Mouse (Mus musculus) heart, embryonic 14.5 days (tissue): ENCODE measurements at regions not wholly inside any gene's neighbourhood (a gene's known extent, or its start where the extent isn't known, plus 50 kb on each side); places are given as distances from the start of the nearest gene placed in this dataset.

Source experiments
- ATAC-seq: fragments of 200-750 bp; cut with Nextera tagmentation; 2 replicates; pipeline ENCODE4 v1.8.0; 2017; ENCODE audit warnings: low read depth, moderate TSS enrichment; ENCODE audit not compliant: insufficient number of reproducible peaks, insufficient read depth, low FRiP score
- H3K27ac ChIP-seq, 2 experiments: fragments of 200-500 bp in 1 of 2; fragments of 300-500 bp in 1 of 2; sonication (generic) in 1 of 2; replicated peaks in 1 of 2; 2 replicates each; pipeline ENCODE4 v1.5.1; 2012 to 2014; ENCODE audit warnings: low read depth in 2 of 2, low read length in 2 of 2, control low read depth in 1 of 2, mild to moderate bottlenecking in 1 of 2, mixed read lengths in 1 of 2; ENCODE audit not compliant: control insufficient read depth in 1 of 2, insufficient read depth in 1 of 2
- H3K27me3 ChIP-seq: fragments of 300-500 bp; sonication (generic); 2 replicates; pipeline ENCODE4 v1.6.1; 2014; ENCODE audit warnings: mild to moderate bottlenecking, low read length, control low read depth; ENCODE audit not compliant: control insufficient read depth, insufficient read depth
- H3K36me3 ChIP-seq: fragments of 300-500 bp; sonication (generic); 2 replicates; pipeline ENCODE4 v1.6.1; 2014; ENCODE audit warnings: mild to moderate bottlenecking, control low read depth, low read length, mixed read lengths; ENCODE audit not compliant: control insufficient read depth, insufficient read depth
- H3K4me1 ChIP-seq, 2 experiments: fragments of 200-500 bp in 1 of 2; fragments of 300-500 bp in 1 of 2; sonication (generic) in 1 of 2; 2 replicates each; pipeline ENCODE4 v1.6.1; 2012 to 2014; ENCODE audit warnings: low read length in 2 of 2, control low read depth in 1 of 2, mixed read lengths in 1 of 2; ENCODE audit not compliant: control insufficient read depth in 2 of 2, insufficient read depth in 2 of 2
- H3K4me2 ChIP-seq: fragments of 300-500 bp; sonication (generic); 2 replicates; pipeline ENCODE4 v1.6.1; 2014; ENCODE audit warnings: mild to moderate bottlenecking, low read length
- H3K4me3 ChIP-seq, 2 experiments: fragments of 200-500 bp in 1 of 2; fragments of 300-500 bp in 1 of 2; sonication (generic) in 1 of 2; 2 replicates each; pipeline ENCODE4 v1.5.1; 2012 to 2014; ENCODE audit warnings: low read length in 2 of 2, mild to moderate bottlenecking in 2 of 2, control low read depth in 1 of 2, low read depth in 1 of 2, moderate library complexity in 1 of 2; ENCODE audit not compliant: control insufficient read depth in 1 of 2, insufficient read depth in 1 of 2
- H3K9ac ChIP-seq: fragments of 300-500 bp; sonication (generic); 2 replicates; pipeline ENCODE4 v1.6.1; 2014; ENCODE audit warnings: mild to moderate bottlenecking, low read length
- H3K9me3 ChIP-seq: fragments of 300-500 bp; sonication (generic); 2 replicates; pipeline ENCODE4 v1.6.1; 2016; ENCODE audit warnings: low read length, control low read depth; ENCODE audit not compliant: control insufficient read depth
- WGBS: fragments of 180-500 bp; shearing (Covaris S2); extraction: QIAGEN DNeasy Blood & Tissue Kit; methylation state at CpG from one replicate; pipeline ENCODE4 v1.1.7; 2014; 5-methylcytosine and 5-hydroxymethylcytosine counted together

DNA sequence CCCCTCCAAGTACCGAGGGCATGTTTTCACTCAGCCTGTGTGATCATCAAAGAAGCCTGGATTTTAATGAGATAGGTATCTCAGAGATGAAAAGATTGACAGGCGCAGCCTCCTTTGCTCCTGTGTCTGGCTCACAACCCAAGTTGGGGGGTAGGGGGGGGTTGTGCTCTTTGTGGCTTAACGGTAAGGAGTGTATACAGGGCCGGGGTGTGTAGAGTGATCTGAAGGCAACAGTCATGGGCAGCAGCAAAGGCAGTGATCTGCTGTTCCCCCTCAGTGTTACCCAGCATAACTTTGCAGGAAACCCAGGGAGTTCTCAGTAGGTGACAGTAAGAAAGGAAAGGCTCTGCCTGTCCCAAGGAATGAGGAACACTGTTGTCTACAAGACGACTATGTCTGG lies 94.1 kb upstream of the Lhx8 start:
- Histone ChIP-seq H3K9me3 (no peaks in the 10 kb centered on the region), H3K4me2 (no peak overlapping the region), H3K4me3 (no peak overlapping the region), H3K36me3 (no peaks in the 10 kb centered on the region), H3K27ac (no peak overlapping the region), H3K9ac (no peak overlapping the region), H3K27me3 (no peaks in the 10 kb centered on the region), H3K4me1 (no peaks in the 10 kb centered on the region)
- no peak for ATAC-seq
- 74% methylated on average over 5 of the region's 5 CpGs for WGBS

DNA sequence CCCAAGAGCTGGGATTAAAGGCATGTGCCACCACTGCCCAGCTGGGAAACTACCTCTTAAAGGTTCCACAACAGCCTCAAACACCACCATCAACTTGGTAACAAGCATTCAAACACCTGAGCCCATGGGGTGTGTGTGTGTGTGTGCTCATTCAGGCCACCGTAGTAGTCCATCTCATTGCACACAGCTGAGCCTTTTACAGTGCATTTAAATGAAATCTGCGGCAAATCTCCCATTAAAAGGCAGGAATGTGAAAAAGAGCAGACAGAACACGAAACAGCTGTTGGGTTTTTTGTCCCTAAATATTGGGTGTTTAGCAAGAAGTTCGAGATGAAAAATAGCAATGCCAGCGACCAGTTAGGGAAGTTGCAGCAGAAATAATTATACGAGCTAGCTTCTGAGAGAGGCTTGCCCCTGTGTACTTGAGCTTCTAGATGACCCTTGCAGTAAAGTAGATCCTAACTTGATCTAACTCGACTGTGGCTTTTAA lies 91.0 kb upstream of the Lhx8 start:
- no peaks in the 10 kb centered on the region for H3K4me1 ChIP-seq
- H3K36me3 ChIP-seq, result no peaks in the 10 kb centered on the region
- H3K4me3 ChIP-seq, result no peak overlapping the region
- ATAC-seq, result no peak
- WGBS, result 84% methylated on average over 7 of the region's 7 CpGs
- no peak overlapping the region for H3K9ac ChIP-seq
- no peaks in the 10 kb centered on the region for H3K27me3 ChIP-seq
- no peak overlapping the region for H3K4me2 ChIP-seq
- H3K9me3 ChIP-seq, result no peaks in the 10 kb centered on the region
- no peak overlapping the region for H3K27ac ChIP-seq

DNA sequence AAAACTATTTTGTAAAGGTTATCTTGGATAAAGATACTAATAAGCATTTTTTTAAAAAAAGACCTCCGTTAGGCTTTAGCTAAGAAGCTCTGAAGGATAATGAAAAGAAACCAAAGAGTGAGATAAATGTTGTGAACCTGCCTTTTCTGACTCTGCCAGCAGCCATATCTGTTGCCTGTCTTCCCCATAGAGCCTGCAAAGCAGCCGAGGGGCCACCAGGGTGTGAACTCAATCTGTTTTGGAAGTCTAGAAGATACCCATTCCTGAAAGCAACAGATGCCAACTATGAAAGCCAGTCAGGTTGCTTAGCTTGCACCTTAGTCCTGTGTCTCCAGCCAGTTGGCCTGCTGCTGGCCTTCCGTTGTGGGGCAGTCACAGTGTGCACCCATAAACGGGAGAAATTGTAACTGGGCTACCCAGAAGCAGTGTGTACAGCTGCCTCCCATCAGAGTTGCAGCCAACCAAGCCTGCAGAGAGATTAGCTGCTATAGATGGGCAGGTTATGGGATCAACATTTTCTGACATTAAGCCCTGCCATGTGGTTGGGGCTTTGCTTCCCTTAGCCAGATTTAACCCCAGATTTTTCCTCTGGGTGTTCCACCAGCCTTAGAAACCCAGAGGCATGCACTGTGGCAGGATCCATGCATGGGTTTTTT lies 87.8 kb upstream of the Lhx8 start:
- Histone ChIP-seq H3K27ac (no peak overlapping the region), H3K9ac (no peak overlapping the region), H3K4me2 (no peak overlapping the region), H3K36me3 (no peaks in the 10 kb centered on the region), H3K4me3 (no peak overlapping the region), H3K9me3 (no peaks in the 10 kb centered on the region), H3K4me1 (no peaks in the 10 kb centered on the region), H3K27me3 (no peaks in the 10 kb centered on the region)
- 69% methylated on average over 4 of the region's 4 CpGs for WGBS
- no peak for ATAC-seq

DNA sequence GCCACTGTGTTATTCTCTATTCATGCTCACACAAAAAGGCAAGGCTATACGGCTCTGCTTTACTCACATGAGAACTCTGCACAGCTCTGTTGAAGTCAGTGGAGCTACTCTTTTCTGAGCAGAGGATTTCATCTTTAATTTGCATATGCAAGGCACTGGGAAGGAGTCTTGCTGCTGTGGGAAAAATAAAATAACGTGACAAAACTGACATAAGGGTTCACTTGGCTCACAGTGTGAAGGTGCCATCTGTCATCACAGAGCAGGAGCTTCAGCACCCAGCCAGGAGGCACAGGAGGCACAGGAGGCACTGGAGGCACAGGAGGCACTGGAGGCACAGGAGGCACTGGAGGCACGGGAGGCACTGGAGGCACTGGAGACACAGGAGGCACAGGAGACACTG lies 83.9 kb upstream of the Lhx8 start:
- Histone ChIP-seq H3K4me2 (no peak overlapping the region), H3K9ac (no peak overlapping the region), H3K4me1 (no peaks in the 10 kb centered on the region), H3K4me3 (no peak overlapping the region), H3K9me3 (no peaks in the 10 kb centered on the region), H3K36me3 (no peaks in the 10 kb centered on the region), H3K27me3 (no peaks in the 10 kb centered on the region), H3K27ac (no peak overlapping the region)
- no peak for ATAC-seq
- 72% methylated on average over 3 of the region's 3 CpGs for WGBS

DNA sequence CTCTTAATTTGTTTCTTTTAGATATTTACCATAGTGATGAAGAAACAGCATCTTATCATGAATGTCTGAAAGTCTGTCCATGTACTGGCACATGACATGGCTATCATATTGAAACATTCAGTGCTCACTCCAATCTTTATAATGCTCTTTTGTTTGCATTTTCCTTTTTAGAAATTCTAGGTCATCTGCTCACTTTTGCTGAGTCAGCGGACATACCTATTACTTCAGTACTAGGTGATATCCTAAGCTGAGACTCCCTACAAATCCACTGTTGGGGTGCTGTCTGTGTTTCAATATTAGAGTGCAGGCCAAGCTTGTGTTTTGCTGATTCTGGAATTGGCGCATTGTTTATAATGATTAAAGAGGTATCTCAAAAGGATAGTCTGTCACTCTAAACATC lies 79.8 kb upstream of the Lhx8 start:
- 92% methylated on average over 2 of the region's 2 CpGs for WGBS

DNA sequence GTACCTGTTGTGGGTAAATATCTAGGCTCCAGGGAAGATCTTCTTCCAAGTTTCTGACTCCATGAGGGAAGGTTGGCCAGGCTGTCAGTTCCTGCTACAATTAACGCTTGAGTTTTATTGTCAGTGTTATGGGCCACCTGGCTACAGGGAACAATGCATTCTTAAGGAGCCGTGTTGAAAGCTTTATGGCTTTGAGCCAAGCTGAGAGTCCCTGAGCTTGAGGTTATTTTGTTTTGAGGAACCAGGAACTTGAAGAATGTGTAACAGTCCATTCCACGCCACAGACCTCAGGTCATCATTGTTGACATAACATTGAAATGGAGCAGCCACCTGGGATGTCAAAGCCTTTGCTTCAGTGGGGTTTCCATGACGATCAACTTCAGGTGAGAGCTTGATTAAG lies 71.6 kb upstream of the Lhx8 start:
- no peaks in the 10 kb centered on the region for H3K27me3 ChIP-seq
- 27% methylated on average over 4 of the region's 4 CpGs for WGBS
- H3K9me3 ChIP-seq, result no peaks in the 10 kb centered on the region
- H3K36me3 ChIP-seq, result no peaks in the 10 kb centered on the region
- peaks cover 4 to 8% of the 10 kb centered on the region in 2 experiments; a peak in 3 of 4 replicates for H3K4me1 ChIP-seq
- no peak for ATAC-seq
- no peak overlapping the region for H3K27ac ChIP-seq
- no peak overlapping the region for H3K9ac ChIP-seq
- no peak overlapping the region for H3K4me3 ChIP-seq
- H3K4me2 ChIP-seq, result no peak overlapping the region

More for the DNA sequence above, 79.8 kb upstream of the Lhx8 start:
- Histone ChIP-seq H3K4me2 (no peak overlapping the region), H3K36me3 (no peaks in the 10 kb centered on the region), H3K27ac (no peak overlapping the region), H3K4me3 (no peak overlapping the region), H3K9me3 (peaks cover 6% of the 10 kb centered on the region; the same call in 1 of the 2 replicates), H3K9ac (no peak overlapping the region), H3K27me3 (no peaks in the 10 kb centered on the region), H3K4me1 (no peaks in the 10 kb centered on the region)
- no peak for ATAC-seq

DNA sequence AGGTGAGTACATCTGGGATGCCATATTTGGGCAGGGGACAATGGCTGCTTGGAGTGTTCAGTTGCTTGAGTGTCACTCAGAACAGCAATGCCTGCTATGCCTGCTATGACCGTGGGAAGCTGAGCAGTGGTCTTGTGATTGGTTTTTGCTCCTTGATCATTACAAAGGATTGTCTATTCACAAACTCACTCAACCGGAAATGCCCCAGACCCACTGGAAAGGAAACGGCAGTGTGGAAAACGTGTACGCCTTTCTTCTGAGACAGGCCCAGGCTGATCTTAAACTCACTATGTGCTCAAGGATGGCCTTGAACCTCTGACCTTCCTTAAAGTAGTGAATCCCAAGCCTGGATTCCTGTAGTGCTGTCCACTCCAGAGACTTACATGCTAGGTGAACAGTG lies 63.2 kb upstream of the Lhx8 start:
- Histone ChIP-seq H3K4me3 (no peak overlapping the region), H3K27me3 (no peaks in the 10 kb centered on the region), H3K36me3 (no peaks in the 10 kb centered on the region), H3K27ac (no peak overlapping the region), H3K9ac (no peak overlapping the region), H3K4me1 (no peaks in the 10 kb centered on the region), H3K9me3 (no peaks in the 10 kb centered on the region), H3K4me2 (no peak overlapping the region)
- WGBS, result 78% methylated on average over 5 of the region's 5 CpGs
- no peak for ATAC-seq

DNA sequence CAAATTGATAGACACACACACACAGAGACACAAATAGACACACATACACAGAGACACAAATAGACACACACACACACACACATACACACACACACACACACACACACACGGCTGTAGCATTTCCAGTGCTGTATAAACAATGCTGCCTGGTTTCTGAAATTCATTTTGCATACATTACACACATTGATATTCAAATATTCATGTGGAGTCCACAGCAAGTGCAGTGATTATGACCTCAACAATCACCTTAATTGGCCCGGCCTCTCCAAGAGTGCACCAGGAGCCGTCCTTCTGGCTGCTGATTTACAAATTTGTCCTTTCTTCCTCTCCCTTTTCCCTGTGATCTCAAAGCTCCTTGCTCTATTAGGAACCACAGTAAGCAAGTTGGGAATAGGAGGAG lies 61.2 kb upstream of the Lhx8 start:
- WGBS, result 77% methylated on average over 3 of the region's 3 CpGs
- no peak overlapping the region for H3K4me3 ChIP-seq
- H3K27ac ChIP-seq, result no peak overlapping the region
- no peaks in the 10 kb centered on the region for H3K4me1 ChIP-seq
- H3K27me3 ChIP-seq, result no peaks in the 10 kb centered on the region
- H3K9ac ChIP-seq, result no peak overlapping the region
- no peak for ATAC-seq
- H3K9me3 ChIP-seq, result no peaks in the 10 kb centered on the region
- no peak overlapping the region for H3K4me2 ChIP-seq
- H3K36me3 ChIP-seq, result no peaks in the 10 kb centered on the region
